Comparison of ENCODE assay signal across 1 mouse cellular context in genomic region chr1:165628603-165629002, GRCm38 (mm10).
TF ChIP-seq lines count a peak whose summit lies in the region.

No protein-coding gene starts in this region.

TF ChIP-seq in MEL, 35 proteins besides CTCF, POLR2A, EP300 and RAD21 (continued from another document):
- TF ChIP-seq MEF2A (IDR thresholded peaks at IDR 0.05; ENCODE audit: extremely low read depth, insufficient replicate concordance, low read depth, low read length, poor library complexity, severe bottlenecking), result no peak
- TF ChIP-seq MXI1 (IDR thresholded peaks at IDR 0.05; ENCODE audit: low read depth, low read length), result no peak
- peak; percentile 86 for TF ChIP-seq TAL1 (IDR thresholded peaks at IDR 0.05; ENCODE audit: low read length)
- no peak for TF ChIP-seq POLR2AphosphoS2 (IDR thresholded peaks at IDR 0.05; ENCODE audit: low read length)
- peak; percentile 95 for TF ChIP-seq TCF12 (IDR thresholded peaks at IDR 0.05; ENCODE audit: low read depth, low read length)
- no peak for TF ChIP-seq SMC3 (IDR thresholded peaks at IDR 0.05; ENCODE audit: low read depth, low read length)
- no peak; the same call in 1 of the 2 replicates for TF ChIP-seq ZC3H11A (IDR thresholded peaks at IDR 0.05; ENCODE audit: low read depth, low read length)
